Mouse (Mus musculus) brain, embryonic 14.5 days (tissue): ENCODE results near the gene S100a2. TPM values are rescaled to one million over a fixed set of nuclear protein-coding genes. Genes with fewer than 3 reads are reported as not detected.

Experiments
- DNase-seq: peaks from one replicate; pipeline ENCODE4 v3.0.0-alpha.2; 2011; ENCODE audit warnings: low read depth
- CTCF ChIP-seq: fragments of 200-500 bp; IDR thresholded peaks from 2 replicates; pipeline ENCODE4 v1.5.1; 2012; ENCODE audit warnings: inconsistent platforms, mild to moderate bottlenecking, moderate library complexity, borderline replicate concordance; ENCODE audit not compliant: insufficient read depth, insufficient read length; ENCODE audit errors: extremely low read depth
- POLR2A ChIP-seq: fragments of 200-500 bp; IDR thresholded peaks from 2 replicates; pipeline ENCODE4 v1.6.1; 2012; ENCODE audit warnings: mild to moderate bottlenecking, inconsistent platforms, borderline replicate concordance; ENCODE audit not compliant: poor library complexity, insufficient read depth, insufficient read length, severe bottlenecking; ENCODE audit errors: extremely low read depth
- polyA plus RNA-seq: library from polyadenylated mRNA; depleted of rRNA; stranded (reverse); fragments of >200 nt; gene quantifications from 2 replicates; pipeline ENCODE4 v1.2.3, GENCODE M21; 2012; rRNA removed

The S100a2 gene
- polyA plus RNA-seq, 1 experiment, result not detected

DNA sequence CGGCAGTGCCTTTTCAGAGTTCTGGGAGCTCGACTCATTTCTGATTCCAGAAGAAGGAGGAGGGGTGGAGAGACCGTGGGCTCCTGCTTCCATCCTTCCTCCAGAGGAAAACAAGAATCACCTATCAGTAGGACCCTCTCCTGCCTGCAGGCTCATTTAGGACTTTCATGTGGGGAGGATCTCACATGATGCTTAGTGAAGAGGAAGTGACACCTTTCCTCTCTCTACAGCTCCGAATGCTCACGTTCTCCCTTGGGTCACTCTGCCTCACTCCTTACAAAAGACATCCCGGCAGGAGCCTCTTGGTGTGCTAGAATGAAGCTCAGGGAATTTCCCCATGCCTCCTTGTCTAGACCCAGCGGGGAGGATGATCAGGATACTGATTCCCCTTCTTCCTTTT is 31.5 kb downstream of the S100a2 start:
- TF ChIP-seq POLR2A, result no peak
- TF ChIP-seq CTCF, result no peak
- no peak for DNase-seq

DNA sequence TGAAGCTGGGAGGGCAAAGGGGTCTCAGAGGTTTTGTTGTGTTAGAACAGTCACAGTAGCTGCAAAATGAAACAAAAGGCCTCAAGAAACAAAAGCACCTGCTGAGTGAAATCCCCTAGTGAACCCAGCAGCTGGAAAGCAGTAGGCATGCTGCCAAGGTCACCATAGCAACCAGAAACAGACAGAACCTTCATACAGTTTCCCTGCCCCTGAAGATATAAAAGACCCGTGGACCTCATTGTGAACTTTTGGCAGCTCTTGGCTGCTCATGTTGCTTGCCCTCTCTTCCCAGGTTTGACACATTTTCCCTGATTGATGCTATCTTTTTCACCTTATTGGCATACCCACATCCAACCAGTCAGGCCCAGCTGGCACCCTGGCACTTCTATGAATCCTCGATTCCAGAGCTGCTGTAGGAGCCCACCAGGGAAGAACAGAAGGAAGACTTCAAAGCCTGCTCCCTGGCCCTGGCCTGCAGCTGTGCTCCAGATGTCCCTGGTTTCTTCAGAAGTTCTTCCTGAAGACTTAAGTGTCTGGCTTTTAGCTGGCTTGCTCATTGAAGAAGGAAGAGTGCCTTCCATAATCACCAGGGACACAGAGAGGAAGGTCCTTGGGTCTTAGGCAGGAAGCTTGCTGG is 33.5 kb downstream of the S100a2 start:
- TF ChIP-seq CTCF, result no peak
- TF ChIP-seq POLR2A, result no peak
- peak; percentile 92 for DNase-seq

DNA sequence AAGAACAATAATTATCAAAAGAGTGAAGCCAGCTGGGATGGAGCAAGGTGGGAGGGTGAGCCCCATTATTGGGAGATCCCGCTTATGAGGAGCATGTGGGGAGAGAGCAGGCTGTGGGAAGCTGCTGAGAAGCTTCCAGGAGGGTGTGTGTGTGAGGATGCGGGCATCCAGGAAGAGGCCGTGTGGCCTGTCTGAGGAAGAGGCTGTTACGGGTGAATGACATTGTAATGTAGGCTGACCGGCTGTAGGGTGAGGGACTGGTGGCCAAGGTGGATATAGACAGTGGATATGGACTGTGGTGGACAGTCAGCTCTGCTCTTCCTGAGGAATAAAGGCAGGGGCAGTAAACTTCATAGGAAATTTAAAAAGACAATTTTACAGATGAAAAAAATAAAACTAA is 35.4 kb downstream of the S100a2 start:
- TF ChIP-seq POLR2A (no peak), CTCF (no peak)
- no peak for DNase-seq

DNA sequence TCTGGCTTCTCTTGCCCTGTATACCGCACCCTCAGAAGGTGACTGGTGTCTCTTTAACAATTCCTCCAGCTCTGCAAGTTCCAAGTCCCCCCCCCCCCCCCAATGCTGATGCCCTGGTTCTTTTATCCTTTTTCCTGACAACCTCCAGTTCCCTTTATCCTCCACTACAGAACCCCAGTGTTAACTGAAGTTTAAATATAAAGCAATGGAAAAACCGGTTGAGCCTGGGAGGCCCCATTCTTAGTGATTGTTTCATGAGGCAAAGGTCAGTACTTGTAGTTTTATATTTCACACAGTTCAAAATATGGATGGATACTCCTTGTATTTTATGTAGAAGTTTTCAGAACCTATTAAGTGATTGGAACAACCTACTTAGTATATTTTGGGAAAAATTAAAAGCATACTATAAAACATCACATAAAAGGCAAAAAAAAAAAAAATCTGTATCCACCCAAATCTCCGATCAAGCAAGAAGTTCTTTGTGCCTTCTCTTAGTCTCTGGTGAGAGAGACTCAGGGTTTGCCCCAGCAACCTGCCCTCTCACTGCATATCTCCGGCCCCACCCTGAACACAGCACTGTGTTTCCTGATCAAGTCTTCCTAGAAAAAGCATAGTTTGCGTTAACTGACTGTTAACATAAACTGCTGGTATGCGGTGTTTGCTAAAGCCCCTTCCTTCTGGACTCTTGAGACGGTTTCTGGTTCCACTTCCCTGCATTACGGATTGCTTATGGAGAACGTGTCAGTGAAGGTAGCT is 36.4 kb downstream of the S100a2 start:
- TF ChIP-seq CTCF (no peak), POLR2A (no peak)

DNA sequence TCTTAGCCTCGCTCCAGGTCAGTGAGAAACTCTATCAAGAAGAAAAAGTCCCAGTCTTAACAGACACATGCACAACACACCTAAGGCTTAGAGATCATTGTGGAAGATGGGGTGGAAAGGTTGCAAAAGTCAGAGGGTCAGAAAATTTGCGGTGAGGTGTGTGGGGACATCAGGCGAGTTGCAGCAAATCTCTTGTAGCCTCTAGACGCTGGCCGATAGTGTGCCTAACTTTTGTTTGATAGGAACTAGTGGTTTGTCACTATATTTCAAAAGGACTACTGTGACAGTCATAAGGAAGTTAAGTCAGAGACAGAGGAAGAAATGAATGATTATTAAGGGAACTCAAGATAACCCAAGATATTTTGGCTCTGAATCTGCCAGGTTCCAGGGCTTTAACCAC is 37.3 kb downstream of the S100a2 start:
- no peak for DNase-seq
- TF ChIP-seq POLR2A (no peak), CTCF (no peak)

More for the DNA sequence above, 36.4 kb downstream of the S100a2 start:
- no peak for DNase-seq

DNA sequence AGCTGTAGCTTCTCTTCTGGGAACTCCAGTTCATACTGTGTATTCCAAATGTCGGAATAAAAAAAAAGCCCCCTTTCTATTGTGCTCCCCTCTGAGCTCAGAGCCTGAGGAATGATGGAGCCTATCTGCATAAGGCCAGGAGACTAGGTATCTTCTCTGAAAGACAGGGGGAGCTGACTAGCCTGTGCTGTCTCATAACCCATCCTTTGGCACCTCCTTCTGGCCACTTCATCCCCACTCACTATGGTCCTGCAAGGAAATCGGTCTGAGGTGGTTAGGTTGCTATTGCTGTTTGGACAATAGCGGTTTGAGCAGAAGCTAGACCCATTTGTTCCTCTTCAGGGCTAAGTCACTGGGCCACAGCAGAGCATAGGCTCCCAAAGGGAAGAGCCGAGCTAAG is 37.8 kb downstream of the S100a2 start:
- TF ChIP-seq POLR2A, result no peak
- TF ChIP-seq CTCF, result peak; percentile 46; the same call in 1 of the 2 replicates
- peak; percentile 53 for DNase-seq

DNA sequence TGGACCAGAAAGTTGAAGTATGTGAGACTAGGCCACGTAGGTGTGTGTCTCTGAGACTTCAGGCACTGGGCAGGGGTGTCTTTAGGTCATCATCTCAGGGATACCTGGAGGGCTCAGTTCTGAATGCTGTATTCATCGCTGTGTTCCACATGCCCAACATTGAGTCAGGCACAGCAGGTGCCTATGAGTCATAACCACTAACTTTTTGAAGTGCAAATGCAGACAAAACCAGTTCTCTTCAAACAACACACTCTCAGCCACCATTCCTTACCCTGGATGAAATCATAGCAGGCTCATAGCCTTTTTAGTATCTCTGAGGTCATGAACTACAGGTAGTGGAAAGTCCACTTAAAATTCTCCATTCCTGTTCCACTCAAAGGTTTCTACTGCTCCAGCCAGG is 39.3 kb downstream of the S100a2 start:
- no peak for DNase-seq
- TF ChIP-seq POLR2A (no peak), CTCF (no peak)

DNA sequence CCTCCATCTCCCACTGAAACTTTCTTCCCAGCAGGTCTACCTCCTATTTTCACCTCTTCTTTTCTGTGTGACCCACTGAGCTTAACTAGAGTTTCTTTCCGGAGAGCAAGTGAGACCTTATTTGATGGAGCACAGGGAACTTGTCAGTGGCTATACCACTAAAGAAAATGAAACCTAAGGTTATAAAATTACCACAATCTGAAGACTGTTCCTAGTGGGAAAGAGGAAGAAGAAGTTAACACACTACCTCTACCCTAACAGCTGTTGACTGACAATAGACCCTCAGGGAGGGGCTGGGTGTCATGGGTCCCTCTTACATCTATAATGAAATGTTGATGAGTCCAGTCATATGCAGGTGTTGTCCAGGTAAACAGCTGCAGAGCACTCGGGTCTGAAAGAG is 41.9 kb downstream of the S100a2 start:
- DNase-seq, result no peak
- TF ChIP-seq CTCF (no peak), POLR2A (no peak)

DNA sequence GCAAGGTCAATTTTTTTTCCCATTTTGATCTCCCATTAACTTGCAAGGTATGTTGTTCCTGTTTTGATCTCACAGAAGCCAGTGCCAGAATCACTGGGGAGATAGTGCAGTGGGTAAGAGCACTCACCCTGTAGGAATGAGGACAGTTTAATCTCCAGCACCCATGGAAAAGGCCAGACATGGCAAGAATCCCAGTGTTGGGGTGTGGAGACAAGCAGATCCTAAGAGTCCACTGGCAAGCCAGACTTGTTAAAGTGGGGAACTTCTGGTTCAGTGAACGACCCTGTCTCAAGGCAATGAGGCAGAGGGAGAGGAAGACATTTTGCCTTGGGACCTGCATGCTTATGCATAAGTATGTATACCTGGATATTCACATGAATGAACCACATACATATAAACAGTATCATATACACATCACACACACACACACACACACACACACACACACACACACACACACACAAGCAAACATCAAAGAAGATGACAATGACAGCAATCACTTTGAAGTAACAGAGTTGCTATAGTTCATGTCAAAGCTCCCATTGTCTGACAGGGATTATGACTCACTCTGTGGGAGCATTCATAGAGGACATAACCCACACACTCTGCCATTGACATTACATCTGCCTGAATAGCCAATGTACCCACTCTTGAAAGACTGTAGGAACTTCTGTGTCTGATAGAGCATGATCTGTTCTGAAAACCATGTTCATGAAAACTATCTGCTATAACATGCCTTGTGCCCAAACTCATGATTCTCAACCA is 48.6 kb downstream of the S100a2 start:
- TF ChIP-seq CTCF, result no peak
- TF ChIP-seq POLR2A, result no peak
- DNase-seq, result no peak

DNA sequence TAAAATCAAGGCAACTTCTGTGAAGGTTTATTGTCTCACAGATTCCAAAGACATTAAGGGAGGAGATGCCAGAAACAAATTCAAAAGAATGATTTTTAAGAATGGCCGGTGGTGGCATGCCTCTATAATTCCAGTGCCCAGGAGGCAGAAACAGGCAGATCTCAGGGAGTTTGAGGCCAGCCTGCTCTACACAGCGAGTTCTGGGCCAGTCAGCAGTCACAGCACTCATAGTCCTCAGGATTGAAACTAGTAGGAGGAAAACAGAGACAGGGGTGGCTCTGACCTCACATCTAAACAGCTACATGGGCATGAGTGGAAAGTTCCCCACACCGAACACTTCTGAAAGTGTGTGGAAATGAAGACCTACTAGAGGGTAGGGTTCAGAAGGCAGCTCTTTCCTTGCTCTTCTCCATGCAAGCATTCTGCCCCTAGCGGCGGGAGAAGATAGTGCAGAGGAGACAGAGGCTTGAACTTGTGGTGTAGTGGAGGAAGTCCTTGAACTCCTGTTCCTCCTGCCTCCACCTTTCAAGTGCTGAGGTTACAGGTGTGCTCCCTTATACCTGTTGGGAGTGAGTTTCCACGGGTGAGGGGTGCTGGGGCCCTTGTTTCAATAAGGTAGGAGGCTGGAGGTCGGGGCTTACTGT is 49.6 kb downstream of the S100a2 start:
- peak; percentile 67 for TF ChIP-seq CTCF
- no peak for TF ChIP-seq POLR2A
- peak; percentile 19 for DNase-seq

DNA sequence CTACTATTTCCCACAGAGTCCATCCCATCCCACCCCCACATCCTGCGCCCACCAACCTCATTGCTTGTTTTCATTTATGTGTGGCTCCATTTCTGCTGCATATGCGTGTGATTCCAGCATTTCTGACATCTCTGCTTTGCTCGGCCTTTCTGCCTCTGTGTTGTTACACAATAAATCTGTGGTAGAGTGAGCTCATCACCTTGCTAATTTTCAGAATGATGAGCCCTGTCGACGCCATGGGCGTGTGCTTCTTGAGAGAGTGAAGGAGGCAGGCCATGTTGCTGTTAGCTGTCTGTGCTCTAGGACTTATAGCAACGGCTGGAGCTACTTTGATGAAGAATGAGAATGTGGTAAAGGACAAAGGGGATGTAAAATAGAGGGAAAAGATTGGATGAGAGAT is 50.9 kb downstream of the S100a2 start:
- DNase-seq, result no peak
- no peak for TF ChIP-seq POLR2A
- no peak for TF ChIP-seq CTCF

Other genes starting within 250 kb of the S100a2 start
- 52.9 and 55.5 TPM in 2 replicates for gene Slc27a3, start 200.3 kb upstream of the S100a2 start, polyA plus RNA-seq
- gene Ints3, start 156.6 kb upstream of the S100a2 start, polyA plus RNA-seq, result 56.0 and 66.1 TPM in 2 replicates
- 5.8 and 7.5 TPM in 2 replicates for gene Npr1, start 124.4 kb upstream of the S100a2 start, polyA plus RNA-seq
- gene Ilf2, start 114.1 kb upstream of the S100a2 start, polyA plus RNA-seq, result 183 TPM in 2 replicates
- gene Snapin, start 99.2 kb upstream of the S100a2 start, polyA plus RNA-seq, result 45.1 and 54.1 TPM in 2 replicates
- 199 and 209 TPM in 2 replicates for gene Chtop, start 80.7 kb upstream of the S100a2 start, polyA plus RNA-seq
- gene S100a1, start 75.9 kb upstream of the S100a2 start, polyA plus RNA-seq, result 7.4 and 8.1 TPM in 2 replicates
- gene S100a13, start 75.8 kb upstream of the S100a2 start, polyA plus RNA-seq, result 6.4 and 6.7 TPM in 2 replicates
- gene S100a14, start 63.4 kb upstream of the S100a2 start, polyA plus RNA-seq, result 1.4 and 2.3 TPM in 2 replicates
- gene S100a16, start 53.0 kb upstream of the S100a2 start, polyA plus RNA-seq, result 22.5 and 22.9 TPM in 2 replicates
- 1.1 TPM in 1 of 2 replicates, not detected in the other for gene S100a3, start 29.7 kb upstream of the S100a2 start, polyA plus RNA-seq
- not detected in 2 replicates for gene Gm42674, start 11.7 kb downstream of the S100a2 start, polyA plus RNA-seq
- 1.6 and 2.5 TPM in 2 replicates for gene S100a4, start 13.5 kb downstream of the S100a2 start, polyA plus RNA-seq
- gene S100a5, start 18.3 kb downstream of the S100a2 start, polyA plus RNA-seq, result not detected in 2 replicates
- gene S100a6, start 22.6 kb downstream of the S100a2 start, polyA plus RNA-seq, result 22.2 and 26.1 TPM in 2 replicates
- gene S100a7a, start 63.8 kb downstream of the S100a2 start, polyA plus RNA-seq, result 0.14 TPM in 1 of 2 replicates, not detected in the other
- gene S100a8, start 78.7 kb downstream of the S100a2 start, polyA plus RNA-seq, result 3.0 and 7.4 TPM in 2 replicates
- 3.7 and 7.0 TPM in 2 replicates for gene S100a9, start 105.5 kb downstream of the S100a2 start, polyA plus RNA-seq
- not detected in 2 replicates for gene Pglyrp4, start 136.7 kb downstream of the S100a2 start, polyA plus RNA-seq
- gene Gm5849, start 187.6 kb downstream of the S100a2 start, polyA plus RNA-seq, result not detected in 2 replicates